Mouse (Mus musculus): ENCODE results near the gene Rgs6. TPM values are rescaled to one million over a fixed set of nuclear protein-coding genes. Genes with fewer than 3 reads are reported as not detected.

Rgs6 gene
- polyA plus RNA-seq, 1 experiment from 2014 or later: 1.5 TPM

DNA sequence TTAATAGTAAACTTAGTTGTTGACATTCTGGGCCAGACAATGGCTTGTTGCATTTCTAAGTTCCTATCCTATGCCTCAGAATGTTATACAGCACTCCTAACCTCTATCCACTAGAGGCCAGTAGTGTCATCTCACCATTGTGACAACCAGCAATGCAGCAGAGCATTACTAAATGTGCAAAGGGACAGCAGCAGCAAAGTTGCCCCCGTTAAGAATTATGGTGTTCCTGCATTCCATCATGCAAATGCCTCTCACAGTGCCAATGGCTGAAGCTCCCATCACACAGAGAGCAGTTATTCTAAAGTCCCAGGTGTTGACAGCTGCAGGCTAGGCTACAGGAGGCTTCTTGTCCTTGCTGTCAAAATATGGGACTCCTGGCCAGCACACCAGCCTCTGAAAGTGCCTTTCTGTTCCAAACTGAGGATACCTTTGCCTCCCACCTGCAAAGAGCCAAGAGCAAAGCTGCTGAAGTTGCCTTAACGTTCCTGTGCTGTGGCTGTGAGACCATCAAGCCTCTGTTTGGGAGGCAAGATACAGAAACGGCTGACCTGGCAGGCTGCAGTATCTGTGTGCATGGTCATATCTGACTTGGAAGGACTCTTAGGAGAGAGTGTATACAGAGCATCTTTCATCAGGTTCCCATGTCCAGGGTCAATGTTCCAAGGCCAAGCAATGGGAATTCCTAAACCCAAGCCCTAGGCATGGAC lies 484.2 kb downstream of the Rgs6 start:
- DNase-seq (ENCODE audit: low spot score) (no peak), ATAC-seq (ENCODE audit: low FRiP score, low TSS enrichment) (no peak)
- H3K27me3 ChIP-seq (ENCODE audit: control insufficient read depth, insufficient read depth, low read length): no peaks in the 10 kb centered on the region
- no peak overlapping the region for H3K4me3 ChIP-seq (ENCODE audit: low read depth, low read length)
- no peak overlapping the region for H3K9ac ChIP-seq (ENCODE audit: low read length)
- no peaks in the 10 kb centered on the region for H3K4me1 ChIP-seq (replicated peaks; ENCODE audit: control insufficient read depth, insufficient read depth)
- no peaks in the 10 kb centered on the region for H3K36me3 ChIP-seq (ENCODE audit: control insufficient read depth, insufficient read depth, low read length)
- TF ChIP-seq EP300 (optimal IDR thresholded peaks at IDR 0.05): no peak
- peak; percentile 77 for TF ChIP-seq CTCF (IDR thresholded peaks at IDR 0.05; ENCODE audit: low read depth)
- H3K4me2 ChIP-seq (replicated peaks; ENCODE audit: low read depth): no peak overlapping the region
- WGBS: 29% methylated on average over 3 of the region's 3 CpGs
- H3K9me3 ChIP-seq (ENCODE audit: control insufficient read depth, low read length): no peaks in the 10 kb centered on the region
- no peak overlapping the region for H3K27ac ChIP-seq (replicated peaks)

DNA sequence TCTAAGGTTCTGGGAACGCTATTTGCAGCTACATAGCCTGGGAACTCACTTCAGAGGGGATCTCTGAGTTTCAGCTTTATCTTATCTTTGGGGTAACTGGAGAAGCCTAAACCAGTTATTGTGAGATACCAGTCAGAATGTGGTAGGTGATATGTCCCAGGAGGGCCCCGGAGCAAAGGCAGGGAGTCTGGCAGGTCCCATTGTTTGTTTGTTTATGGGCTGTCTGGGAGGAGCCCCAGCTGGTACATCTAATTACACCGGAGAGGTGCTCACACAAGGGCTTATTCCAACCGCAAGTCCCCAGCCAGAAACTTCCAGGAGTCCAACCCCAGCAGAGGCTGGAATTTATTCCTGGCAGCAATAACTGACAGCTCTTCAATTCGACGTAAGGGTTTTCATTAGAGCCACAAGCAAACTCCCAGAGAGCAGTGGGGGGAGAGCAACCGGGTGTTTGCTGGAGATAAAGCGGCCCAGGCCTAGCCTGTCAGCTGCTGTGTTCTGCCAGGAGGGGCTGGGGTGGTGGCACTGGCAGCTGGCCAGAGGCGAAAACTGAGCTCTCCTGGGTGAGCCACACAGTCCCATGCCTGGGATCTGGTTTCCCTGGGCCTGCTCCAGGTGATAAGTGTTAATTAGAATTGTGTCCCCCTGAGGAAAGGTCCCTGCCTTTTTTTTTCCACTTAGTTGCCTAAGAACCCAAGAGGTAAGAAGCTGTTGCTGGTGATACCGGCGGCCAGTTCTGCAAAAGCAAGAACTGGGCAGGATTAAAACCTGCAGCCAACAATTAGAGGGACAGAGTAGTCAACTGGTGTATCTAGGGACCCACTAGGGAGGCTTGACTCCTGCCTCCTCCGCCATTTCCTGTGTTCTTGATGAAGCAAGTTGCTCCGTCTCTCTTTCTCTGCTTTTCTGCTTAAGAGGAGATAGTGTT lies 485.1 kb downstream of the Rgs6 start:
- Histone ChIP-seq H3K27me3 (ENCODE audit: control insufficient read depth, insufficient read depth, low read length) (no peaks in the 10 kb centered on the region), H3K36me3 (ENCODE audit: control insufficient read depth, insufficient read depth, low read length) (no peaks in the 10 kb centered on the region), H3K27ac (replicated peaks) (no peak overlapping the region), H3K9ac (ENCODE audit: low read length) (0 out of 2 replicates have a peak overlapping the region, but pooled peaks have one; percentile 4), H3K4me3 (ENCODE audit: low read depth, low read length) (no peak overlapping the region), H3K9me3 (ENCODE audit: control insufficient read depth, low read length) (no peaks in the 10 kb centered on the region), H3K4me1 (replicated peaks; ENCODE audit: control insufficient read depth, insufficient read depth) (no peaks in the 10 kb centered on the region), H3K4me2 (replicated peaks; ENCODE audit: low read depth) (no peak overlapping the region)
- peak; percentile 90 for ATAC-seq (ENCODE audit: low FRiP score, low TSS enrichment)
- WGBS: 34% methylated on average over 13 of the region's 13 CpGs
- TF ChIP-seq EP300 (optimal IDR thresholded peaks at IDR 0.05): no peak
- no peak for TF ChIP-seq CTCF (IDR thresholded peaks at IDR 0.05; ENCODE audit: low read depth)
- DNase-seq (ENCODE audit: low spot score): peak; percentile 85

DNA sequence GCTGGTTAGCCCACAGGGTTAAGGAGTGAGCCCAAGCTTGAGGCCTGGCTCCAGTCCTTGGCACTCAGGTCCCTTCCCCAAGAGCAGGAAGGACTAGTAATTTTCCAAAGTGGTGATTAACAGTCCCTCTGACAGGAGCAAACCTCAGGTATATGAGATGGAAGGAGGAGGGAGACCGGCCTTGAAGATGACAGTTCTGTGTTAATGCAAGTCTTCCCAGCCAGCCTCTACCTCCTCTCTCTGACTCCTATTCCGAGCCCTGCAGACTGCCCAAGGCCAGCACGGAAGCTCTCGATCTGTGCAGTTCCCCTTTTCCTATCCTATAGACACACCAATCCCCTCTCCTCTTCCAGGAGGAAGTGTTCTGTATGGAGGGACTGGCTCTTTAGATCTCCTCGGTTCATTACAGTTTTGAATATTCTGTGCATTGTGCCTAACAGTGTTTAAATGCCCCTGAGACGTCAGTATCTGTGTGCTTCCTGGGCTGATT lies 485.8 kb downstream of the Rgs6 start:
- H3K9ac ChIP-seq (ENCODE audit: low read length): no peak overlapping the region
- 75% methylated on average over 6 of the region's 6 CpGs for WGBS

DNA sequence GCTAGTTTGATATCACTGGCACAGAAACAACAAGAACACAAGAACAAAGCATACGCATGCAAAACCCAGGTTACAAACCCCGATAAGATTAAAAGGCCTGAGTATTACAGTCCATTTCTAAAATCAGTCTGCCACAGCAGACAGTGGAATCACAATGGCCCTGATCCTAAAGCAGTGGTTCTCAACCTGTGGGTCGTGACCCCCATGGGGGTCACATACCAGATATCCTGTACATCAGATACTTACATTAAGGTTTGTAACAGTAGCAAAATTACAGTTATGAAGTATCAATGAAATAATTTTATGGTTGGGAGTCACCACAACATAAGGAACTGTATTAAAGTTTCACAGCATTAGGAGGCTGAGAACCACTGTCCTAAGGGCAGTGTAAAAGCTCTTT lies 488.1 kb downstream of the Rgs6 start:
- Histone ChIP-seq H3K9me3 (ENCODE audit: control insufficient read depth, low read length) (no peaks in the 10 kb centered on the region), H3K27me3 (ENCODE audit: control insufficient read depth, insufficient read depth, low read length) (no peaks in the 10 kb centered on the region), H3K4me1 (replicated peaks; ENCODE audit: control insufficient read depth, insufficient read depth) (no peaks in the 10 kb centered on the region), H3K36me3 (ENCODE audit: control insufficient read depth, insufficient read depth, low read length) (no peaks in the 10 kb centered on the region), H3K4me3 (ENCODE audit: low read depth, low read length) (no peak overlapping the region), H3K9ac (ENCODE audit: low read length) (no peak overlapping the region), H3K27ac (replicated peaks) (no peak overlapping the region), H3K4me2 (replicated peaks; ENCODE audit: low read depth) (no peak overlapping the region)
- 89% methylated on average over 3 of the region's 3 CpGs for WGBS
- DNase-seq (ENCODE audit: low spot score): no peak
- no peak for ATAC-seq (ENCODE audit: low FRiP score, low TSS enrichment)
- TF ChIP-seq CTCF (IDR thresholded peaks at IDR 0.05; ENCODE audit: low read depth): no peak
- no peak for TF ChIP-seq EP300 (optimal IDR thresholded peaks at IDR 0.05)

More for the DNA sequence above, 485.8 kb downstream of the Rgs6 start:
- no peak overlapping the region for H3K4me2 ChIP-seq (replicated peaks; ENCODE audit: low read depth)
- no peaks in the 10 kb centered on the region for H3K4me1 ChIP-seq (replicated peaks; ENCODE audit: control insufficient read depth, insufficient read depth)
- no peaks in the 10 kb centered on the region for H3K36me3 ChIP-seq (ENCODE audit: control insufficient read depth, insufficient read depth, low read length)
- H3K27ac ChIP-seq (replicated peaks): no peak overlapping the region
- H3K4me3 ChIP-seq (ENCODE audit: low read depth, low read length): no peak overlapping the region
- ATAC-seq (ENCODE audit: low FRiP score, low TSS enrichment) (no peak), DNase-seq (ENCODE audit: low spot score) (no peak)
- H3K27me3 ChIP-seq (ENCODE audit: control insufficient read depth, insufficient read depth, low read length): no peaks in the 10 kb centered on the region
- H3K9me3 ChIP-seq (ENCODE audit: control insufficient read depth, low read length): no peaks in the 10 kb centered on the region
- no peak for TF ChIP-seq CTCF (IDR thresholded peaks at IDR 0.05; ENCODE audit: low read depth)
- TF ChIP-seq EP300 (optimal IDR thresholded peaks at IDR 0.05): no peak

DNA sequence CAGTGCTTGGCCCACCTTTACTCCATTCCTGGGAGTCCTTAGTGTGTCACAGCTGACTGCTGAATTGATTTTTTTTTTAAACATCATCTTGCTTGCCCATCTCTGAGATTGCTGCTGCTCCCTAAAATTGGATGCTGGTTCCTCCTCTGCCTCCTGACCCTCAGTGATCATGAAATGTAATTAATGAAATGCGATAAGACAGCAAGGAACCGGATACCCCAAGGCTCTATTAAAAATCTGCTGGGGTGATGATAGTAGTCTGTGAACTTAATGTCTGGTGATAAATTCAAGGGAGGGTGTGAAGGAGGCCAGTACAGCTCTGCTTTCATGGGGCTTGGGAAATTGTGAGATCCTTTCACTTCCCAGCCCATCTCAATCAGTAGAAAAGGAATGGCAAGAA lies 489.4 kb downstream of the Rgs6 start:
- Histone ChIP-seq H3K36me3 (ENCODE audit: control insufficient read depth, insufficient read depth, low read length) (no peaks in the 10 kb centered on the region), H3K27ac (replicated peaks) (no peak overlapping the region), H3K9ac (ENCODE audit: low read length) (no peak overlapping the region), H3K27me3 (ENCODE audit: control insufficient read depth, insufficient read depth, low read length) (no peaks in the 10 kb centered on the region), H3K4me1 (replicated peaks; ENCODE audit: control insufficient read depth, insufficient read depth) (no peaks in the 10 kb centered on the region), H3K4me2 (replicated peaks; ENCODE audit: low read depth) (no peak overlapping the region), H3K9me3 (ENCODE audit: control insufficient read depth, low read length) (no peaks in the 10 kb centered on the region), H3K4me3 (ENCODE audit: low read depth, low read length) (no peak overlapping the region)
- no peak for DNase-seq (ENCODE audit: low spot score)
- TF ChIP-seq CTCF (IDR thresholded peaks at IDR 0.05; ENCODE audit: low read depth) (no peak), EP300 (optimal IDR thresholded peaks at IDR 0.05) (no peak)
- no peak for ATAC-seq (ENCODE audit: low FRiP score, low TSS enrichment)
- WGBS: 85% methylated on average over 2 of the region's 2 CpGs

Data from stomach, postnatal 0 days (tissue).